Mouse (Mus musculus) thymus, adult 2 months (tissue): ENCODE measurements at regions not wholly inside any gene's neighbourhood (a gene's known extent, or its start where the extent isn't known, plus 50 kb on each side); places are given as distances from the start of the nearest gene placed in this dataset.
A peak's percentile ranks its signal among the peaks of the same experiment; 100 is the strongest.

Experiments
- DNase-seq: peaks from one replicate; pipeline ENCODE4 v3.0.0; 2021
- H3K27ac ChIP-seq: fragments of 200-500 bp; 2 replicates; pipeline ENCODE4 v1.5.1; 2012; ENCODE audit warnings: low read length, control low read depth; ENCODE audit not compliant: control insufficient read depth, insufficient read depth
- H3K27me3 ChIP-seq: fragments of 200-500 bp; 2 replicates; pipeline ENCODE4 v1.6.1; 2012; ENCODE audit warnings: mild to moderate bottlenecking, low read length, moderate library complexity, mixed read lengths; ENCODE audit not compliant: control insufficient read depth, insufficient read depth
- H3K36me3 ChIP-seq: fragments of 200-500 bp; 2 replicates; pipeline ENCODE4 v1.6.1; 2012; ENCODE audit warnings: mild to moderate bottlenecking, low read length, moderate library complexity; ENCODE audit not compliant: control insufficient read depth, insufficient read depth
- H3K4me1 ChIP-seq: fragments of 200-500 bp; replicated peaks from 2 replicates; pipeline ENCODE4 v1.6.1; 2012; ENCODE audit warnings: low read length; ENCODE audit not compliant: control insufficient read depth, insufficient read depth
- H3K4me3 ChIP-seq: fragments of 200-500 bp; 2 replicates; pipeline ENCODE4 v1.5.1; 2012; ENCODE audit warnings: mild to moderate bottlenecking, low read length, control low read depth, moderate library complexity; ENCODE audit not compliant: control insufficient read depth, insufficient read depth
- CTCF ChIP-seq: fragments of 200-500 bp; IDR thresholded peaks from 2 replicates; pipeline ENCODE4 v1.5.1; 2012; ENCODE audit warnings: mild to moderate bottlenecking, control low read depth, low read length, moderate library complexity, borderline replicate concordance; ENCODE audit not compliant: control insufficient read depth, poor library complexity, insufficient read depth; ENCODE audit errors: extremely low read depth
- POLR2A ChIP-seq: fragments of 200-500 bp; IDR thresholded peaks from 2 replicates; pipeline ENCODE4 v1.6.1; 2012; ENCODE audit warnings: mild to moderate bottlenecking, low read length, control low read depth, moderate library complexity; ENCODE audit not compliant: control insufficient read depth, poor library complexity, insufficient read depth; ENCODE audit errors: extremely low read depth
- WGBS: fragments of 180-500 bp; shearing (Covaris S2); methylation state at CpG from one replicate; pipeline ENCODE4 v1.1.7; 2018; 5-methylcytosine and 5-hydroxymethylcytosine counted together

GRCm38 (mm10) chr10:57000892-57001722 lies 485.1 kb upstream of the Hsf2 start:
- DNase-seq, result peak; percentile 16
- WGBS, result 28% methylated on average over 16 of the region's 16 CpGs
- H3K4me1 ChIP-seq, result no peaks in the 10 kb centered on the region
- no peak overlapping the region for H3K27ac ChIP-seq
- H3K27me3 ChIP-seq, result no peaks in the 10 kb centered on the region
- H3K4me3 ChIP-seq, result no peak overlapping the region
- no peaks in the 10 kb centered on the region for H3K36me3 ChIP-seq
- TF ChIP-seq POLR2A (no peak), CTCF (no peak)

- no peak for TF ChIP-seq CTCF
- TF ChIP-seq POLR2A, result no peak
These were observed 484.5 kb upstream of the Hsf2 start for GRCm38 (mm10) chr10:57001723-57002110.

GRCm38 (mm10) chr10:57037641-57038040 lies 448.5 kb upstream of the Hsf2 start:
- no peaks in the 10 kb centered on the region for H3K36me3 ChIP-seq
- DNase-seq, result no peak
- no peak overlapping the region for H3K27ac ChIP-seq
- no peaks in the 10 kb centered on the region for H3K27me3 ChIP-seq
- no peak overlapping the region for H3K4me3 ChIP-seq
- TF ChIP-seq CTCF, result no peak
- TF ChIP-seq POLR2A, result no peak
- H3K4me1 ChIP-seq, result no peaks in the 10 kb centered on the region
- WGBS, result 94% methylated on average over 2 of the region's 2 CpGs

More at GRCm38 (mm10) chr10:57001723-57002110, 484.5 kb upstream of the Hsf2 start:
- WGBS, result 55% methylated on average over 8 of the region's 8 CpGs
- H3K4me1 ChIP-seq, result no peaks in the 10 kb centered on the region
- no peaks in the 10 kb centered on the region for H3K27me3 ChIP-seq
- no peaks in the 10 kb centered on the region for H3K36me3 ChIP-seq
- no peak for DNase-seq
- H3K4me3 ChIP-seq, result no peak overlapping the region
- no peak overlapping the region for H3K27ac ChIP-seq

GRCm38 (mm10) chr10:57040201-57040600 lies 446.0 kb upstream of the Hsf2 start:
- DNase-seq, result no peak
- H3K36me3 ChIP-seq, result no peaks in the 10 kb centered on the region
- H3K4me1 ChIP-seq, result no peaks in the 10 kb centered on the region
- 53% methylated on average over 5 of the region's 5 CpGs for WGBS
- no peak overlapping the region for H3K4me3 ChIP-seq
- no peak overlapping the region for H3K27ac ChIP-seq
- no peaks in the 10 kb centered on the region for H3K27me3 ChIP-seq
- TF ChIP-seq CTCF, result no peak
- no peak for TF ChIP-seq POLR2A

GRCm38 (mm10) chr10:57046021-57046420 lies 440.2 kb upstream of the Hsf2 start:
- Histone ChIP-seq H3K27ac (no peak overlapping the region), H3K4me1 (no peaks in the 10 kb centered on the region), H3K36me3 (no peaks in the 10 kb centered on the region), H3K27me3 (no peaks in the 10 kb centered on the region), H3K4me3 (no peak overlapping the region)
- WGBS, result 88% methylated on average over 2 of the region's 2 CpGs
- DNase-seq, result no peak
- TF ChIP-seq CTCF (no peak), POLR2A (no peak)

GRCm38 (mm10) chr10:57046891-57047290 lies 439.3 kb upstream of the Hsf2 start:
- no peaks in the 10 kb centered on the region for H3K4me1 ChIP-seq
- 73% methylated on average over 2 of the region's 2 CpGs for WGBS
- no peaks in the 10 kb centered on the region for H3K27me3 ChIP-seq
- H3K36me3 ChIP-seq, result no peaks in the 10 kb centered on the region
- no peak overlapping the region for H3K27ac ChIP-seq
- no peak overlapping the region for H3K4me3 ChIP-seq
- no peak for DNase-seq
- no peak for TF ChIP-seq POLR2A
- TF ChIP-seq CTCF, result no peak
